Mouse (Mus musculus) midbrain, embryonic 16.5 days (tissue): ENCODE measurements at regions not wholly inside any gene's neighbourhood (a gene's known extent, or its start where the extent isn't known, plus 50 kb on each side); places are given as distances from the start of the nearest gene placed in this dataset.

Source experiments
- ATAC-seq: fragments of 200-750 bp; cut with Nextera tagmentation; 2 replicates; pipeline ENCODE4 v1.8.0; 2017; ENCODE audit warnings: moderate TSS enrichment
- H3K27ac ChIP-seq: fragments of 300-500 bp; sonication (generic); 2 replicates; pipeline ENCODE4 v1.5.1; 2014; ENCODE audit warnings: mild to moderate bottlenecking, low read length, mixed read lengths
- H3K27me3 ChIP-seq: fragments of 300-500 bp; sonication (generic); 2 replicates; pipeline ENCODE4 v1.6.1; 2014; ENCODE audit warnings: low read depth, low read length, mixed read lengths; ENCODE audit not compliant: control insufficient read depth, insufficient read depth
- H3K36me3 ChIP-seq: fragments of 300-500 bp; sonication (generic); 2 replicates; pipeline ENCODE4 v1.6.1; 2014; ENCODE audit warnings: mild to moderate bottlenecking, low read length, moderate library complexity, mixed read lengths; ENCODE audit not compliant: control insufficient read depth, insufficient read depth
- H3K4me1 ChIP-seq: fragments of 300-500 bp; sonication (generic); 2 replicates; pipeline ENCODE4 v1.6.1; 2014; ENCODE audit warnings: mild to moderate bottlenecking, low read length, mixed read lengths; ENCODE audit not compliant: control insufficient read depth, insufficient read depth
- H3K4me2 ChIP-seq: fragments of 300-500 bp; sonication (generic); 2 replicates; pipeline ENCODE4 v1.6.1; 2014; ENCODE audit warnings: mild to moderate bottlenecking, low read length, mixed read lengths
- H3K4me3 ChIP-seq: fragments of 300-500 bp; sonication (generic); 2 replicates; pipeline ENCODE4 v1.5.1; 2014; ENCODE audit warnings: low read depth, mild to moderate bottlenecking, low read length, moderate library complexity, mixed read lengths
- H3K9ac ChIP-seq: fragments of 300-500 bp; sonication (generic); 2 replicates; pipeline ENCODE4 v1.6.1; 2014; ENCODE audit warnings: low read depth, low read length, mixed read lengths
- H3K9me3 ChIP-seq: fragments of 300-500 bp; sonication (generic); replicated peaks from 2 replicates; pipeline ENCODE4 v1.6.1; 2014; ENCODE audit warnings: mild to moderate bottlenecking, low read length, mixed read lengths; ENCODE audit not compliant: control insufficient read depth, poor library complexity, severe bottlenecking
- whole genome bisulfite sequencing: fragments of 180-500 bp; shearing (Covaris S2); extraction: QIAGEN DNeasy Blood & Tissue Kit; methylation state at CpG from one replicate; pipeline ENCODE4 v1.1.7; 2014; 5-methylcytosine and 5-hydroxymethylcytosine counted together

DNA sequence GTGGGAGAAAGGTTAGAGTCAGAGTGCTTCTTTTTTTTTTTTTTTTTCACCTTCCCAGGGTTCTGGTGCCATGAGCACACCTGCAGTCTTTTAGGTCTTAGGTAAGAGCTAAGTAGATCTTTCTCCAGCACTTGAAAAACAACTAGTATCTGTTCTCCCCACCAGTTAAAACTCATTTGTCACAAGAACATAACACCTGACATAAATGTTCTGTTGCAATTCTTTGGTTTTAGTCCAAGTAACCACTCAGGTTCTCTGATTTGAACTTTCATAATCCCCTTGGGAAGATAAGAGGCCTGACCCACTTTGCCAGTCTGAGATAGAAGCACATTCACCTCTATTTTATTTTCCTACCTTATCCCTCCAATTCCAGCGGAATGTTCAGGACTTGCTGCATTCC, 225.5 kb upstream of the Zpld1 start:
- no peaks in the 10 kb centered on the region for H3K27me3 ChIP-seq
- H3K9ac ChIP-seq, result no peak overlapping the region
- ATAC-seq, result no peak
- no peaks in the 10 kb centered on the region for H3K36me3 ChIP-seq
- 89% methylated on average over 1 of the region's 1 CpGs for WGBS
- no peak overlapping the region for H3K27ac ChIP-seq
- no peaks in the 10 kb centered on the region for H3K4me1 ChIP-seq
- no peak overlapping the region for H3K4me3 ChIP-seq
- H3K4me2 ChIP-seq, result no peak overlapping the region
- H3K9me3 ChIP-seq, result no peaks in the 10 kb centered on the region

DNA sequence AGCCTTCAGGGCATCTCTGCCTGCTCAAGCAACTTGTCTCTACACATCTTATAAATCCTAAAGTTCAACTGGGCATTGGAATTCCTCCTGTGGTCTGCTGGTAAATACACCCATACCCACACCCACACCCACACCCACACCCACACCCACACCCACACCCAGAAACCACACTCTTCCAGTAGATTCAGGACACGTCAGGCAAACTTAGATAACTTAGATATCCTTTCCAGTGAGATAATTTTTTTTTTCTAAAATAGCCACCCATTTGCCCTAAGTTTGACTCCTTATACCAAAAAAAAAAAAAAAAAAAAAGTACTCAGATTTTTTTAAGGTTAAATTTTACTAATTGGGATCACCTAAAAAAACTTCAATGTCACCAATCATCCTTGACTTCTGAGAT, 224.5 kb upstream of the Zpld1 start:
- H3K36me3 ChIP-seq, result no peaks in the 10 kb centered on the region
- ATAC-seq, result no peak

DNA sequence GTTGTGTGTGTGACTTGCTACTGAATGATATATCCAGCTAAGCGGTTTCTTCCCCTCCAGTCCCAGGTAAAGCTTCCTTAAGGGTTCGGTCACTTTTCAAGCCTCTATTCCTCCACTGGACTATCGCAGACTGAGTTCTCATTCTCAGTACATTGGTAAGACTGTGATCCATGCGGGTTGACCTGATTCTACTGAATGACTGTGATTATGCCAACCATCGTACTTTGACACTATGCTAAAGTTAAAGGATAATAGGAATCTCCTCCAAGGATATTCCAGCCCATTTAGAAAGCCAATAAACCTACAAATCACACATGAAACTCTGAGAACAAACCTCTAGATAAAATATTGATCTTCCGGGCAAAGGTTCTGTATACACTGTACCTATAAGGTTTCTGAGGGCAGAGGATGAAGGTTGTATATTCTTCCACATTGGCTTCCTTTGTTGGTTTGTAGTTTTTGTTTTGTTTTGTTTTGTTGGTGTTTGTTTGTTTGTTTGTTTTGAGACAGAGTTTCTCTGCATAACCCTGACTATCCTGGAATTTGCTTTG, 223.7 kb upstream of the Zpld1 start:
- no peak for ATAC-seq
- Histone ChIP-seq H3K4me3 (no peak overlapping the region), H3K4me2 (no peak overlapping the region), H3K27me3 (no peaks in the 10 kb centered on the region), H3K27ac (no peak overlapping the region), H3K9me3 (no peaks in the 10 kb centered on the region), H3K9ac (no peak overlapping the region), H3K4me1 (no peaks in the 10 kb centered on the region), H3K36me3 (no peaks in the 10 kb centered on the region)
- 94% methylated on average over 6 of the region's 6 CpGs for WGBS

More for the DNA sequence above, 224.5 kb upstream of the Zpld1 start:
- no peak overlapping the region for H3K4me2 ChIP-seq
- WGBS, result 86% methylated on average over 1 of the region's 1 CpGs
- no peaks in the 10 kb centered on the region for H3K4me1 ChIP-seq
- H3K9ac ChIP-seq, result no peak overlapping the region
- no peaks in the 10 kb centered on the region for H3K9me3 ChIP-seq
- no peak overlapping the region for H3K4me3 ChIP-seq
- H3K27me3 ChIP-seq, result no peaks in the 10 kb centered on the region
- H3K27ac ChIP-seq, result no peak overlapping the region

DNA sequence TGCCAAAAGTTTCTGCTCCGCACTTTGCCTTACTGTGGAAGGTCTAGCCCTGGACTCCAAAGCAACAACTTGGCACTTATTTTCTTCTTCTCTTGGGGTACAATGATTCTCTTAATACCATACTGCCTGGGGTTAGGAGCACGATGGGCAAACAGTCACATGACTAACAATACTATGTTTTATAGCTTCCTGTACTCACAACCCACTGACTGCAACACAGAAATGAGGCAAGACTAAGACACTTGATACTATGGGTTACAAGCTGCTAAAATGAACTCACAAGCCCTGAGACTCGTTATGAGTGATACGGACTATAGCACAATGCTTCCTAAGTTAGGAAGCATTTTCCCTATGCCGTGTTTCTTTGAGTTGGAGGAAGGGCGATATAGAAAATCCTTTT, 222.3 kb upstream of the Zpld1 start:
- Histone ChIP-seq H3K27ac (no peak overlapping the region), H3K27me3 (no peaks in the 10 kb centered on the region), H3K4me3 (no peak overlapping the region), H3K9me3 (no peaks in the 10 kb centered on the region), H3K9ac (no peak overlapping the region), H3K4me1 (peaks cover 3% of the 10 kb centered on the region; the same call in 1 of the 2 replicates), H3K4me2 (no peak overlapping the region), H3K36me3 (no peaks in the 10 kb centered on the region)
- no peak for ATAC-seq
- WGBS, result 91% methylated on average over 6 of the region's 6 CpGs

DNA sequence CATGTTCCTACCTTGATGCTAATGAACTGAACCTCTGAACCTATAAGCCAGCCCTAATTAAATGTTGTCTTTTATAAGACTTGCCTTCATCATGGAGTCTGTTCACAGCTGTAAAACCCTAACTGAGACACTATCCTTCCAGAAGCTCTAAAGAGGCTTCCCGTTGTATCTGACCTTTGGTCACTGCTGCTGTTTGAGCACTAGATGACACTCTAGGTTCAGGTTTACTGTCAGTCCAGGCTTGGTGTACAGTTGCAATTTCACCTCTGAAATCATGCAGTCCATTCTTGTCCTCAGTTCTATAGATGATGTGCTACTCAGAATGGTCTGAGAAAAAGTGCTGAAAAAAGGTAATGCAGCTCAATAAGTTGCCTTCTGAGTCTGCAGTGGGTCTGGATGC, 221.9 kb upstream of the Zpld1 start:
- H3K4me1 ChIP-seq, result peaks cover 7% of the 10 kb centered on the region; the same call in 1 of the 2 replicates
- H3K4me2 ChIP-seq, result no peak overlapping the region
- H3K36me3 ChIP-seq, result no peaks in the 10 kb centered on the region
- no peak overlapping the region for H3K4me3 ChIP-seq
- H3K9me3 ChIP-seq, result no peaks in the 10 kb centered on the region
- no peak for ATAC-seq
- no peak overlapping the region for H3K27ac ChIP-seq
- no peak overlapping the region for H3K9ac ChIP-seq
- 100% methylated on average over 1 of the region's 1 CpGs for WGBS
- H3K27me3 ChIP-seq, result no peaks in the 10 kb centered on the region

DNA sequence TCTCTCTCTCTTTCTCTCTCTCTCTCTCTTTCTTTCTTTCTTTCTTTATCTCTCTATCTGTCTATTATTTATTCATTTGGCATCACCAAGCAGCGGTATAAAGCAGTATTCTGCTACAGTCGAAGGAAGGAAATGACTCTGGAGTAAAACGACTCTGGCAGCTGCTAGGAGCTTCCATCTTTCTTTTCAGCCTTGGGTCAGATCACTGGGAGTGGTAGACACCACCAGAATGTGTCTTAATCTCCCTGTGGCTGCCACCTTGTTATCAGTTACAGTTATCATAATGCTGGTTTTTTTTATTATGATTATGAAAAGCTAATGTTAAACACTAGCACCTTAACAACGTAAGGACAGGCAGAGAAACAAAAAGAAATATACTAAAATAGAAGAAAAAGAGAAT, 219.2 kb upstream of the Zpld1 start:
- Histone ChIP-seq H3K36me3 (no peaks in the 10 kb centered on the region), H3K9ac (no peak overlapping the region), H3K4me1 (peaks cover 9% of the 10 kb centered on the region; the same call in 1 of the 2 replicates), H3K4me3 (no peak overlapping the region), H3K9me3 (no peaks in the 10 kb centered on the region), H3K27ac (no peak overlapping the region), H3K4me2 (no peak overlapping the region), H3K27me3 (no peaks in the 10 kb centered on the region)
- no peak for ATAC-seq
- 83% methylated on average over 4 of the region's 4 CpGs for WGBS

DNA sequence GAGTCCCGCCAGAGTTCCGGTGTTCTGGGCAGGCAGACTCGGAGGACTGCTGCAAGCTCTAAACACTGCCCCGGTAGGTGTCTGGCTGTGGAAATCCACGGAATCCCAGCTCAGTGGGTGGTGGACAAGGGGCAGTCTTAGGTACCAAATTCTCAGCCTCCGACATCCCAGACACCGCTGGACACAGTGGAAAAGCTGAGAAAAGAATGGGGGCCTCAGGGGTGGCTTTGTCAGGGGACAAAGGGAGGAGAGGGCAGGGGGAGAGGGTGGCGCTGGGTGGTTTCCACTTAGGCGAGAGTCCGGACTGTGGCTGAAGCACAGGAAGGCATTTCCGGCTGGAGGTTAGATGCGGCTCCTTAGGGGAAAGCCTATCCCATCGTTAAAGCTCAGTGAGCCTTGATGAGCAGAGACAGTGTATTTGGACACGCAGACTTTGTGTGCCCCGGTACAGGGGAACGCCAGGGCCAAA, 217.5 kb upstream of the Zpld1 start:
- Histone ChIP-seq H3K9me3 (no peaks in the 10 kb centered on the region), H3K36me3 (no peaks in the 10 kb centered on the region), H3K4me2 (peak overlapping the region; percentile 69), H3K27ac (peak overlapping the region; percentile 22; the same call in 1 of the 2 replicates), H3K9ac (peak overlapping the region; percentile 64), H3K4me3 (peak overlapping the region; percentile 37), H3K4me1 (peaks cover 9% of the 10 kb centered on the region; the same call in 1 of the 2 replicates), H3K27me3 (no peaks in the 10 kb centered on the region)
- ATAC-seq, result peak; percentile 86
- WGBS, result 10% methylated on average over 16 of the region's 16 CpGs

DNA sequence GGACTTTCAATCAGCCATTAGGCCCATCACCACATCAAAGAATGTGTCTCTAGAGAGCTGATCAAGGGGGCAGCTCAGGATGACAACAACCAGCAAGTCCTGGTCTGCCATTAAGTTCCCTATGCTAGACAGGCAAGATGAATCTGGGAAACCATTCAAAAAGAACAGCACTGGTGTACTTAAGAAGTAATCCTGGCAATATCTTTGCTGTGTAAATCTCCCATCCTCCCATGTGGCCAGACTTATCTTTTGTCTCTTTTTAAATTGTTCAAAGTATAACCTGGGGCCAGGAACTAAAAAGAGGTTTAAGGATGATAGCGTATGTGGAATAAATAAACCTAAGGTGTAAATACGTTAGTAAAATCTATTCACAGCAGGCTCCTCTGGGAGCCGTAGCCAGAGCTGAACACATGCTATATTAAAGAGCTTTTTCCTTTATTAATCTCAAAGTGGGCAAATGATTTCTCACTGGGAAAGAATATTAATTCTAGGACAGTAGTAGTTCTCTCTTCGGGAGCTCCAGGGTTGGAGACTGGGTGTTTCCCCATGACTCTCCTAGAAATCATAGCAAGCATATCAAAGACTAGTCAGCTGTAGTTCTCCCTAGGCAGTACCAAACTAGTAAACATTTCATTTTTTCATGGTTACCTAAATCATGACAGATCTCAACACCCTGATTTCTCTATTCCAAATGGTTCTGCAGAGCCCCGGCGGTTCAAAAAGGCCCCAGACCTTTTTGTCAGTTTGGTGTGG, 216.8 kb upstream of the Zpld1 start:
- ATAC-seq, result peak; percentile 77
- H3K4me3 ChIP-seq, result peak overlapping the region; percentile 37
- H3K4me1 ChIP-seq, result peaks cover 9% of the 10 kb centered on the region; the same call in 1 of the 2 replicates
- no peaks in the 10 kb centered on the region for H3K27me3 ChIP-seq
- no peaks in the 10 kb centered on the region for H3K36me3 ChIP-seq
- H3K9me3 ChIP-seq, result no peaks in the 10 kb centered on the region
- WGBS, result 39% methylated on average over 6 of the region's 6 CpGs
- peak overlapping the region; percentile 69 for H3K4me2 ChIP-seq
- H3K9ac ChIP-seq, result peak overlapping the region; percentile 64; the same call in 1 of the 2 replicates
- no peak overlapping the region; the same call in 1 of the 2 replicates for H3K27ac ChIP-seq

DNA sequence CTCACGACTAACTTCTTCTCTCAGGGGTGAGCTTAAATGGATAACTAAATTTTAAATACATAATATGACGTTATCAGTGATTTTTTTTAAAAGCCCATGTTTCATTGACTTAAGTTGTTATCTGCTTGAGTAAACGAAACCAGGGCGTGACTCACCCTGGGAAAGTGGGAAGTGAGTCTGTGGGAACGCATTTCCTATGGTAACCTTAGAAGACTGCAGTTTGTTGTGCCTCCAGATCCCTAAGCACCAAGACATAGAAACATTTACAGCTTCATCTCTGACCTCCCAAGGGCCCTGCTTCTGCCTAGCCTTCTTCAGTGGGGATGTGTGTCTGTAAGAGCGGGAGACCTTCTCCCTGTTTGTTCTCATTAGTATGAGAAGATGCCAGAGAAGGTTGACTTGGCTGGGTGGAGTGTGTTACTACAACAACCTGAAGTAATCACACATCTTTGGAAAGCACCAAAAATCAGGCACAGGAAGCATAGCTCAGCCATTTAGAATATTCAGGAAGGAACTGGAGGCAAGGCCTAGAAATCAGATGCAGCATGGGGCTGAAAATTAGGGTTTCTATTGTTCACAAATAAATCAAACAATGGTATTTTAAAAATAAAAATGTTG, 207.1 kb upstream of the Zpld1 start:
- no peak for ATAC-seq
- no peaks in the 10 kb centered on the region for H3K27me3 ChIP-seq
- no peak overlapping the region for H3K4me3 ChIP-seq
- no peak overlapping the region for H3K27ac ChIP-seq
- H3K4me2 ChIP-seq, result no peak overlapping the region
- 91% methylated on average over 6 of the region's 6 CpGs for WGBS
- no peaks in the 10 kb centered on the region for H3K36me3 ChIP-seq
- H3K4me1 ChIP-seq, result no peaks in the 10 kb centered on the region
- no peaks in the 10 kb centered on the region for H3K9me3 ChIP-seq
- no peak overlapping the region for H3K9ac ChIP-seq
